Mouse (Mus musculus): Measurements from ENCODE around the gene T2. TPM values are rescaled to one million over a fixed set of nuclear protein-coding genes. Genes with fewer than 3 reads are reported as not detected.

Gene T2
- not detected for polyA plus RNA-seq (2017; shearing (Covaris generic))

DNA sequence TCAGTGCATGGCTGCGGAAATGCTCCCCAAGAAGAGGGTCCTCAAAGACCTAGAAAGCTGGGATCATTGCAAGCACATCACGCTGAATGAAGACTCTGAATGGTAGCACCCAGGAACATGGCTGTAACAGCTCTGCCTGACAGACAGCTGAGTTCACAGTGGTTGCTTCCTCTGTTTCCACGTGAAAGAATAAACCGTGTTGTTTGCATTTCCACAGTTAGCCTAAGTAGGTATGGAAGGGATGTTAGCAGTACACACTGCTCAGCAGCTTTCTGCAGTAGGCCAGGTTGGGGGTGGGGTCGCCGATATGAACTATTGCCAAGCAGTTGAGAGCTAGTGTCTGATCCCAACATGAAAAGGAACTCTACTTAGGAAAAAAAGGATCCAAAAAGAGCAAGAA lies at the start of gene T2:
Gene T2 (plus strand): TSS at position 301 of the 400 bp plus-strand sequence.

DNA sequence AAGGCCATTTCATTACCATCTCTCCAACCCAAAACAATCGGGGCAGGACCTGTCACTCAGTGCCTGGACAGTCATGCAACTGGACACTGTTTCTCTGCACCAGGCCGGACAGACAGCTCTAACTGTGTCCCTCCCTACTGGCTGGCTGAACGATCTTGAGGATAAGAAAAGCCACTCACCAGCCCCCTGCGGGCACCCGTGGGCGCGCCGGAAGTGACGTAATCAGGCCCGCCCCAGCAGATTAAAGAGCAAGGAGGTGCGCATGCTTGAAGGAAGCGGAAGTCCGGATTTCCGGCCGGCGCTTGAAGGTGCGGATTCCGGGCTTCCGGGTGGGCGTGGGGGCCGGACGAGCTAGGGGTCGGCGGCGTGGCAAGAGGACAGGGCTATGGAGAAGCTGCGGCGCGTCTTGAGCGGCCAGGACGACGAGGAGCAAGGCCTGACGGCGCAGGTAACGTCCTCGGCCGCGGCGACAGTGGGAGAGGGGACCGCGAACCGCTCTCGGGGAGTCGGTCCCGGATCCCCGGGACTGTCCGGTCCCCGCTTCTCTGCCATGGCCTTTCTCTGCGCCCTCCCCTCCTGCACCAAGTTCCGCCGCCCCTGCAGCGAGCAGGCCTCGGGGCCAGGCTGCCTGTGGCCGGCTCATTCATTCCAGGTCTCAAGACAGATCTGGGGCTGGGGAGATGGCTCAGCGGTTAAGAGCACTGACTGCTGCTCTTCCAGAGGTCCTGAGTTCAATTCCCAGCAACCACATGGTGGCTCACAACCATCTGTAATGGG lies 44.8 kb upstream of the T2 start, which contains the start of gene Sft2d1:
Gene Sft2d1 (plus strand): TSS at position 265 of the 777 bp plus-strand sequence.

DNA sequence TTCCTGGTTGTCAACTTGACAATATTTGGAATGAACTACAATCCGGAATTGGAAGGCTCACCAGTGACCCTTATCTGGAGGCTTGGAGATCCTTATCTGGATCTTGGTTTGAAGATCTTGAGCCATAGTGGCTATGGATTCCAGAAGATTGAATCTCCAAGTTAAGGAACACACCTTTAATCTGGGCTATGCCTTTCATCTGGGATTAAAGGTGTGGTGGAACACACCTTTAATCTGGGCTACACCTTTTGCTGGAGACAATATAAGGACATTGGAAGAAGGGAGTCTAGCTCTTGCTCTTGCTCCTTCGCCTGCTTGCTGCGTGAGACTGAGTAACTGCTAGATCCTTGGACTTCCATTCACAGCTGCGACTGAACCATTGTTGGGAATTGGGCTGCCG lies 18.6 kb upstream of the T2 start, which contains the start of gene Prr18:
Gene Prr18 (plus strand): TSS at position 301 of the 400 bp plus-strand sequence.

DNA sequence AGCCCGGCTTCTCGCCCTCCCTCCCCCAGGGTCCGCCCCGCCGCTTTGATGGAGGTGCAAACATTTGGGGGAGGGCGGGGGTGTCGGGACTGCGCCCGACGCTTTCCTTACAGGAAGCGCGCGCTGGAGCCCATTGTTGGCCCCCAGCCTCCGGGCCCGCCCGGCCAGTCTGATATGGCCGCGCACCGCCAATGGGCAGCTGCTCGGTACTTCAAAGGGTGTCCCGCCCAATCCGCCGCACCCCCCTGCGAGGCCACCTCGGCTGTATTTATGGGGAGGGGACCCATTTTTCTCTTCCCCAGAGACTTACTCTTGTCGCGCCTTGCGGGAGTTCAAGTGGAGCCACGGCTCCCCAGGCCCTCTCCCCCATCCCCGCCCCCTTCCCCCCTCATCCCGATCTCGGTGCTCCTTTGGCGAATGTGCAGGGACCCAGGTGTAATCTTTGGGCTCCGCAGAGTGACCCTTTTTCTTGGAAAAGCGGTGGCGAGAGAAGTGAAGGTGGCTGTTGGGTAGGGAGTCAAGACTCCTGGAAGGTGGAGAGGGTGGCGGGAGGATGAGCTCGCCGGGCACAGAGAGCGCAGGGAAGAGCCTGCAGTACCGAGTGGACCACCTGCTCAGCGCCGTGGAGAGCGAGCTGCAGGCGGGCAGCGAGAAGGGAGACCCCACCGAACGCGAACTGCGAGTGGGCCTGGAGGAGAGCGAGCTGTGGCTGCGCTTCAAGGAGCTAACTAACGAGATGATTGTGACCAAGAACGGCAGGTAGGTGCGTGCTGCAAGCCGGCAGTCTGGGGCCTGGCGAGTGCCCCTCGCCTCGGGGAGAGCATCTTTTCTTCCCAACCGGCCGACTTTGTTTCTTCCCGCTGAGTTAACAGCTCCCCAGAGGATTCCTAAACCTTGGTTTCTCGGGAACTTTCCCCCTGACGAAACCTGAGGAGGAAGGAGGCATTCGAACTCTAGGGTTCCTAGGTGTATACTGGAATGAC lies 78.5 kb downstream of the T2 start, which contains the start of gene T:
Gene T (plus strand): TSS at position 446 of the 983 bp plus-strand sequence.

Other genes with a start within 250 kb of the T2 start
- under 1 TPM; 0.16 to 0.68 TPM for gene Gm49673, start 208.2 kb upstream of the T2 start, polyA plus RNA-seq (2017; shearing (Covaris generic))
- gene Rnaset2a, start 207.9 kb upstream of the T2 start, polyA plus RNA-seq (2017; shearing (Covaris generic)) = 10 to 100 TPM; 62.0 to 99.3 TPM
- gene Fgfr1op, start 190.5 kb upstream of the T2 start, polyA plus RNA-seq (2017; shearing (Covaris generic)) = 10 to 100 TPM; 15.8 to 25.0 TPM
- 10 to 100 TPM; 15.8 to 23.5 TPM for gene Ccr6, start 119.9 kb upstream of the T2 start, polyA plus RNA-seq (2017; shearing (Covaris generic))
- gene Mpc1, start 73.1 kb upstream of the T2 start, polyA plus RNA-seq (2017; shearing (Covaris generic)) = 100 to 1,000 TPM; 157 to 172 TPM
- gene Sft2d1, start 44.9 kb upstream of the T2 start, polyA plus RNA-seq (2017; shearing (Covaris generic)) = 100 to 1,000 TPM; 181 to 232 TPM
- gene Prr18, start 18.5 kb upstream of the T2 start, polyA plus RNA-seq (2017; shearing (Covaris generic)) = under 1 TPM in 1 of 2 experiments, not detected in 1; 0.25 TPM
- gene T, start 78.4 kb downstream of the T2 start, polyA plus RNA-seq (2017; shearing (Covaris generic)) = under 1 TPM in 1 of 2 experiments, not detected in 1; 0.31 TPM
- gene Pde10a, start 169.4 kb downstream of the T2 start, polyA plus RNA-seq (2017; shearing (Covaris generic)) = under 1 TPM in 1 of 2 experiments, not detected in 1; 0.53 TPM
- 1 to 10 TPM; 1.2 to 1.4 TPM for gene Gm17087, start 211.0 kb downstream of the T2 start, polyA plus RNA-seq (2017; shearing (Covaris generic))

Data from activated CD4-positive, CD25-positive, alpha-beta regulatory T cell (primary cell).